Mouse (Mus musculus): ENCODE measurements around the gene Tmem135.

- no peak for TF ChIP-seq CTCF (IDR thresholded peaks at IDR 0.05; ENCODE audit: control insufficient read depth, insufficient read depth, low read length)
- TF ChIP-seq POLR2A (IDR thresholded peaks at IDR 0.05; ENCODE audit: borderline replicate concordance, control insufficient read depth, low read depth, low read length) = no peak
Measured at GRCm38 (mm10) chr7:89253317-89253716, 150.7 kb downstream of the Tmem135 start.

Measured in bone marrow, adult 2 months (tissue).